Mouse (Mus musculus): ENCODE results near the gene Lyzl4.

Gene Lyzl4

DNA sequence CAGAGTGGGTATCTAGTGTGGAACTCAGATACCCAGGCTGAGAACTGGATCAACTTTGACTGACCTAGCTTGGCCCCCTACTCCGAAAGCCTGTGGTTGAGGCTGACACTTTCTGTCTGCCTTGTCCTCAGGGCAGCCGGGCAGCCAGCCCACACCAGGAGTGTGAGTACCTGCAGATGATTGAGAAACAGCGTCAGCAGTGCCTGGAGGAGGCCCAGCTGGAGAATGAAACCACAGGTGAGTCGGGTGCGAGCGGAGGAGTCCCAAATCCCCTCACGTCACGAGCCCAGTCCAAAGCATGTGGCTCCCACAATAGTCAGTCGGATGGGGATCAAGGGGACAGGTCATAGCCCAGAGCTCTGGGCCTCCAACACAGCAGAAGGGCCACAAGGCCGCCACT lies 11.8 kb upstream of the Lyzl4 start:
- no peak for DNase-seq (ENCODE audit: low read depth, low spot score)

DNA sequence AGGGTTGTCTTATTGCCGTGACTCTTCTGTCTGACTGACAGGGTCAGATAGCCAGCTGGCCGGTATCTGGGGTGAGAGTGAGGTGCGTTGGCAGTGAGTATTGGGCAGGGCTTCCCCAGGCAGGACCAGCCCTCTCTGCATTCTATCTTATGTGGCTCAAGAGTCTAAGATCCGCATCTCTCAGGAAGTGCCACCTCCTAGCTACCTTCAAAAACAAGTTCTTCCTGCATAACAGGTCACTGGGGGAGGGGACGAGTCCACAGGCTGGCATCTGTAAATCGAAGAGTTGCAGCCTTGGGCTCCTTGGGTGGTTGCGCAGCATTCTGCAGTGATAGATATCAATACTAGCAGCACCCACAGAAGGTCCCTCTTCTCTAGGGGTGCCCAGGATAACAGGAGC lies 5.1 kb upstream of the Lyzl4 start:
- DNase-seq (ENCODE audit: low read depth, low spot score) = no peak

DNA sequence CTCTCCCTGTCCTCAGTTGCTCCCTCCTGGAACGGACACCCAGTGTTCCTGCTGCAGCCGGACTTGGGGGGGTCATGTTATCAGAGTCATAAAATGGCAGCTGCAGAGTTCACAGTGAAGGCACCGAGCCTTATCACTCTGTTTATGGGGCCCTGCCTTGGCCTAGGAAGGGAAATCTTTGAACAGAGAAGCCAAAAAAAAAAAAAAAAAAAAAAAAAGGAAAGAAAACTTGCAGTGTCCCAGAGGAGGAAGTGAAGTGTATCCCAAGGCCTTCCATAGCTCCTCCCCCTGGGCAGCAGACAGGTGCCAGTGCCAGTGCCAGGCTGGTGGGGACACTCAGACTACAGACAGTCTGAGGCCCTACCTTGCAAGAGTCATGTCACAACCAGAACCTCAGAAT lies 3.0 kb upstream of the Lyzl4 start:
- DNase-seq (ENCODE audit: low read depth, low spot score) = no peak

DNA sequence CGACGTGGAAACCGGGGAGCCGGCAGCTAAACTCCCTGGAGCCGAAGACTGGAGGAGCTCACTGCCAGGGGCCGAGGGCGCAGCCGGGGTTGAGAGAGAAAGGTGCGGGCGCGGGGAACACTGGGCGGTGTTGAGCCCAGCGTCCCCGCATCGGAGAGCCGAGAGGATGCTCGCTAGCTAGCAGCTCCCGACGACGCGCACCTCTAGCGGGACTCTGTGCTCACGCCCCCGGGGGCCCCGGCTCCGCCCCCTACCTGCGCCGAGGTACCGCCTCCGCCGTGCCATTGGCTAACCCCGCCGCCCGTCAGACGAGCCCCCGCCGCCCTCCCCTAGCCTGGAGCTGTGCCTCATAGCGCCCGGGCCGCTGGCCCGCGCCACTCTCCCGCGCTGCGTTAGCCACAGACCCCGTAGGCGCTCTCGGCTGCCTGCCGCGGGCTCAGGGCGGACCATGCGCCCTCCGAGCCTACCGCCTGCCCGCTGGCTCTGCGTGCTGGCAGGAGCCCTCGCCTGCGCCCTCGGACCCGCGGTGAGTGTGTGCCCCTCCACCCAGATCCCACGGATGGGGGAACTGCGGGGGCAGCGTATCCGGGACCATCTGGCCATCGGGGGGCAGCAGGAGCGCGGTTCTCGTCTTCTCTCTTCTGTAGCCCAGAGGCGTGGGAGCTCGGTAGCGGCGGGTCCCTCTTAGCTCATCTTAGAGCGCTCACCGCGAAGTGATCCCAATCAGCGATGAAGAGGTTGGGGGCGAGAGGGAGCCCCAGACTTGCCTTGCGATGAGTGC lies 695 bp upstream of the Lyzl4 start, which contains the start of gene Vipr1:
Gene Vipr1, plus strand, starts transcription at position 316 of the 781 bp plus-strand sequence.
- DNase-seq (ENCODE audit: low read depth, low spot score) = no peak

DNA sequence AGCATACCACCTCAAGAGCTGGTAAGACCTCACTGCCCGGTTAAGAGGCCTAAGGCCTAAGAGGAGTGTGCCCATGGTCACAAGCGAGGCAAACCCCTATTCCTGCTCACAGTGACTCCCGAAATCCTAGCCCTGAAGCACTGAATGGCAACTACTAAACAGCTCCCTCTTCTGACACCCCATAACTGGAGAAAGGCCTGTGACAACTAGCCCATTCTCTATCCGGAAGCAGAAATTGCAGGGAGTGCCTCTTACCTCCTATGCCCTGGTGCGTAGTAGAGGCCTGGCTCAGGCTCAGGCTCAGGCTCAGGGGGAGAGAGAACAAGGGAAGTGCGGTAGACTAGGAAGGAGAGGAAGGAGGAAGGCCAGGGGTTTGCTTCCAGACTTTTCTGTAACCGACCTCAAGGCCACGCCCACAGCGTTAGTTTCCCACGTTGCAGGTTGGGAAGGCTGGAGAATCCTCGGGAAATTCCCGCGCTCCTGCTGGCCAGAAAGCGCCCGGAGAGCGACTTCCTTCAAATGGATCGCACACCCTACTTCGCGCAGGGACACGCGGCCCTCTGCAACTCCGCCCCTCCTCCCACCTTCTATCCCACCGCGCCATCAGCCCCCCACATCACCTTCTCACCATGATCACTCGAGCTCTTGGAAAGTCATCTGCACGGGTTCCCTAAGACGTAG lies 521 bp downstream of the Lyzl4 start:
- DNase-seq (ENCODE audit: low read depth, low spot score) = no peak

DNA sequence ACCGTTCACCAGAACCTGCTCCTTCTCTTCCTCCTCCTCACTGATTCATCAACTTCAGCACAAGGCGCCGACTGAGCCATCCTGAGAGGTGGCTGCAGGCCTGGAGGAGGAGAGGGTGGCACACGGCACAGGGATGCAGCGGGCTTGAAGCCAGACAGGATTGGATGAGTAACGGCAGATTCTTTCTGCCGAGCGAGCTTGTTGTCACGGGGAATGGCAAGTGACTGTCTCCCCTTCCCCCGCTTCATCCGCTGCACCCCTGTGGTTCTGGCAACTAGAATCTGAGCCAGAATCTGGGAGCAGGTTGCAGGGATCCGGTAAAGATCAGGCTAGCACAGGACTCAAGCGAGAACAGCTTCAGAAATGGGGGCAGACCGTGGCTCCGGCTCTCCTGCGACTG lies 2.1 kb downstream of the Lyzl4 start:
- DNase-seq (ENCODE audit: low read depth, low spot score) = no peak

DNA sequence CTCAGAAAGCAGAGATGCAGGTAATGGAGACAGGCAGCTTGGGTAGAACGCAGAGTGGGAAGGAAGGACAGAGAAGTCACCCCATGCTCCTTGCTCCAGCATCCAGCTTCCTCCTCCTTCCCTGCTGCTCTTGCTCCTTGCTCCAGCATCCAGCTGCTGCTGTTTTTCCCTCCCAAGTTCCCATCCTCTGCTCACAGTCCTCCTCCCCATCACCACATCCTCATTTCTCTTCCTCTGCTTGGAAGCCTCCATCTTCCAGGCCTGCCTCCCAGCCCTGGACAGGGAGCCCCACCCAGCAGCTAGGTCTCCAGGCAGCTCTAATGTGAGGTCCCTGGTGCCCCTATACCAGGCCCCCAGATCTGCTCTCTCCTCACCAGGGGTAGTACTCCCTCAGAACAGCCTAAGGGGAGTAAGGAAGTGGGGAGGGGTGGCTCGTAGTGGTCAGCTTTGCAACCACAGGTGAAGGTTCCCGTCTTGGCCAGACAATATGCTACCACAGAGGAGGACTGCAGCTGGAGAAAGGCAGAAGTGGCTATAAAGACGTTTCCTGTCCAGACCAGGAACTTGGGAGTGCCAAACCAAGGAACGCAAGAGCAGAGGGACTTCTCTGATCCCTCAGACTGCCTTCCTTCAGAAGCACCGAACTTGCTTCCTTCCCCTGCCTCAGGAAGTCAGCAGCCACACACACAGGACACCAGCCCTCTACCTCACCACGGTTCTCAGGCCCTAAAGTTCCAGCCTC lies 5.9 kb downstream of the Lyzl4 start:
- no peak for DNase-seq (ENCODE audit: low read depth, low spot score)

DNA sequence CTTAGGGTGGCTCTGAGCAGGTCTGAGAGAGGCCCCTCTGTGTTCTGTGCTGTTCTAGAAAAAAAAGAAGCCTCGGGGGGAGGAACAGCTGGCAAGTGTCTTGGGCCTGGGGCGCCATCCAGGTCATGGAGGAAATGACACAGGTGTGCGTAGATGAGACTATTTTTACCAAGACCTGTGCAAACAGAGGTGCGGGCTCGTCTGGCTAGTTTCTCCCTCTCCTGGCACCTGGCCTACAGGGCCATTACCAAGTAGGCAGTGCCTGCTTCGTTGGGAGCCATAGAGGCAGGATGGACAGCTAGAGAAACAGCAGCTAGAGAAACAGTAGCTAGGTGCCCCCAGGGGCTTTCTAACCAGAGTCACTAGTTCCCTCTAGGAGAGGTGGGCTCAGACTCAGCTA lies 8.6 kb downstream of the Lyzl4 start:
- no peak for DNase-seq (ENCODE audit: low read depth, low spot score)

DNA sequence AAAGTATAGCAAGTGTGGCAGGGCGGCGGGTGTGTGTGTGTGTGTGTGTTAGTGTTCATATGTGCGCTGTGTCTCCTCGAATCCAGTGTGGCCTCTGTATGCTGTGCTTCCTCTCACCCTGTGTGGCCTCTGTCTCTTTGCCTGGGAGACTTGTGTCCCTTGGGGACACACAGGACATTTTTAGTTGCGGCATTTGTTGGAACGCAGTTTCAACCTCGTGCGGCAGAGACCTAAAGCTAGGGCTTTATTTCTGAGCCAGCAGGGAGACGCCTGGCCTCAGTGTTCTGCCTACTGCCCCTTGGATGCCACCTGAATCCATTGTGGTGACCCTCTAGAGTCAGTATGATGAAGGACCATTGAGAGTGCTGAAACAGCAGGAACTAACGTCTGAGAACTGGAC lies 9.0 kb downstream of the Lyzl4 start:
- DNase-seq (ENCODE audit: low read depth, low spot score) = no peak

DNA sequence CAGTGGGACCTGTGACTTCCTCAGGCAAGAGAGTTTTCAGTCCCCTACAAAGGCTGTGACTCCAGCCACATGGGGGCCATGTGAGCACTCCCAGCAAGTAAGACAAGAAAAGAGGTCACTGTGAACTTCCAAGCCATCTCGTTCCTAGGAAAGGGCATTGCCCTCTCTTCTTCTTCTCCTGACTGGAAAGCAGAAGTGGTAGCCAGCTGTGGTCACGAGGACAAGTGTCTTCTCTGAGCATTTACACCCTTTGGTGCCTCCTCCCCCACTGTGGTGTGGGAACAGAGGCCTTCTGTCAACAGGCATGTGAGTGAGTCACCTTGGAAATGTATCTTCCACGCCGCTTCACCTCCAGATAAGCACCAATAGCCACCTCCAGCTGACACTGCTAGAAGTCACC lies 9.9 kb downstream of the Lyzl4 start:
- no peak for DNase-seq (ENCODE audit: low read depth, low spot score)

DNA sequence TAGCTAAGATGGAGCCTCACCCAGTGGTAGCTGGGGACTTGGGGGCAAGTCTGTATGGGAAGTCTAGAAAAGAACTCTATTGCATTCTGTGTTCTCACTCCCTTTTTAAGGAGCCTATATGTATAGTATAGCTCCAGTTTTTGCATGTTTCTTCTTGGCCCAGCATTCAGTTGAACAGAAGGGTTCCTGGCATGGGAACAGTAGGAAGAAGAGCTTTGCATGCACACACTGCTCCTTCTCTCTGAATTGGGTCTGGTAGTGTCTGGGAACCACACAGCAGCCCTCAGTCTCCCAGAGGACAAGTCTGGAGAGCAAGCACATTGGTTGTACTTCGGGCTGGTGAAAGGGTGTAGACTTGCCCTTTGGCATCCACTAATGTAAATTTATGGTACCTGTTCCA lies 11.3 kb downstream of the Lyzl4 start:
- no peak for DNase-seq (ENCODE audit: low read depth, low spot score)

DNA sequence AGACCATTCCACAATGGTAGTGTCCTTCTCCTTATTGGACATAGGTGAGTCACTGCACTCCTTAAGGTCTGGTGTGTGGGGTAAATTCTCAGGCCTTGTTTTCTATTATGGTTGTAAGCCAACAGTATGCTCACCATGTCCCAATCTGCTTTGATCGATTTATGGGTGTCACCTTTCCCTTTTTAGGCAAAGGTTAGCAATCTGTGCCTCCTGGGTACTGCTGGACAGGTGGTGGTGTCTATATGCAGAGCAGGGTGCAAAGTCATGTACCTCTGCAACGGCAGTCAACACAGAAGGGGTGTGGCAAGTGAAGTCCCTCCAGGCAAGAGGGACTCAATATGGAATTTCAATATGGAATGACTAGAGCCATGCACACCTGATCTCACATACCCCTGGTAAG lies 17.0 kb downstream of the Lyzl4 start:
- DNase-seq (ENCODE audit: low read depth, low spot score) = no peak

DNA sequence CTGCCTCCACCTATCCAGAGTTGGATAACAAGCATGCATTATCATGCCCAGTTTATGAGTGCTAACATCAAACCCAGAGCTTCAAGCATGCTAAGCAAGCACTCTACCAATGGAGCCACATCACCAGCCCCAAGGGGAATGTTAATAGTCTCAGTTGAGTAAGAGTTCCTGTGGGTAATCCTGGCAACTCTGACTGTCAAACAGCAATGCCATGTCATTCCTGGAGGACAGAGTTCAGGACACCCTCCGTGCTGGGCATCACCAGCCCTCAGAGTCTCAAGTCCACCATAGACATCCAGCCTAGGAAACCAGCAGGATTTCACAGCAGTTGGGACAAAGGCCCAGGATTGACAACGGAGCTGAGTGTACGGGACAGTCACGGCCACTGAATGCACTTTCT lies 18.7 kb downstream of the Lyzl4 start:
- no peak for DNase-seq (ENCODE audit: low read depth, low spot score)

DNA sequence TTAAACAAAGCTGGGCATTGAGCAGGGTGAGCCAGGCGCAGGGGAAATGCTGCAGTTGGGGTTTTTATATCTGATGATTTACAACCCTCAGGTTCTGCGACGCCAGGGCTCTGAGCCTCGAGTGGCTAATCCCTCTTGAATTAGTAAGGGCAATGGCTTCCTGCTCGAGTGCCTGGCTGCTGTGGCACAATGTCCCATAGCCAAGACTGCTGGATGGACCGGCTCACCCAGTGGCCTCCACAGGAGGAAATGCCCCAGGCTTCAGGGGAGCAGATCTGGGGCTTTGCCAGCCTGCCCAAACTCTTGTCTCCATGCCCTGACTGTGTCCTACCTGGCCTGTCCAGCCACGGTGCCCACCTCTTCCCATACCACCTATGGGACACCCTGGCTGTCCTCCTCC lies 22.5 kb downstream of the Lyzl4 start:
- no peak for DNase-seq (ENCODE audit: low read depth, low spot score)

DNA sequence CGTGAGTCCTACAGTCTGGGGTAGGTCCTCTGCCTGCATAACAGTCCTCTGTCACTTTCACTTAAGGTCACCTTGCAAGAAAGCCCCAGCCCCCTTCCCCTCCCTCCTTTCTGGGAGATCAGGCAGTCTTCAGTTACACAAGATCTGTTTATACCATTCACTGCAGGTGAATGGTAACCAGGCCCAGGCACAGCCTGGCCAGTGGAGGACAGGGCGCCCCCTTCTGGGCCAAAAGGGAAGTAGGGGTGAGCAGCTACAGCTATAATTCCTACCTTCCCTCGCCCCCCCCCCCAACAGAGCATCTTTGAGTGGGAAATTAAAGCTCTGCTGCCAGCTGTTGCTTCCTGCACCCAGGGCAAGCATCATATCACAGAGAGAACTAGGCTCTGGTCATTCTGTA lies 25.4 kb downstream of the Lyzl4 start:
- no peak for DNase-seq (ENCODE audit: low read depth, low spot score)

DNA sequence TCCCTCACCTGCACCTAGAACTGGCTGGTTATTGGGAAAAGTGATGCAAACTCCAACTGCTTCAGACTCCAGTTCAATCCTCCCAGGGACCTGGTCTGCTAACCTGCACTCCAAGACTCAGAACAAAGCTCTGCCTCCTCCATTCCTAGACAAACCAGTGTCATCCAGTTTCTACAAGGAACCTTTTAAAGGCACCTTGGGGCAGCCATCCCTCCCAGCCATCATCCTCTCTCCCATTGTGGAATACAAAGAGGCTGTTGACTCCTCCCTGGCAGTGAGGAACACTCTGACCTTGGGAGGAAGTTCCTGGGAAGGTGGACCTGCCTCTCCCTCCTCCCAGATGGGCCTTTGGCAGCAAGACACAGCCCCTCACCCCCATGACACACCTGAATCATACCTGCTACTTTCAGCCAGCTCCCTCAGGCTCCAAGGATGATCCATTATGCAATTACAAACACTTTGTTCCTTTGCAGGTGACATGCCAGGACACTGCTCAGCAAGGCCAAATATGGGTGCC lies 27.6 kb downstream of the Lyzl4 start:
- DNase-seq (ENCODE audit: low read depth, low spot score) = no peak

DNA sequence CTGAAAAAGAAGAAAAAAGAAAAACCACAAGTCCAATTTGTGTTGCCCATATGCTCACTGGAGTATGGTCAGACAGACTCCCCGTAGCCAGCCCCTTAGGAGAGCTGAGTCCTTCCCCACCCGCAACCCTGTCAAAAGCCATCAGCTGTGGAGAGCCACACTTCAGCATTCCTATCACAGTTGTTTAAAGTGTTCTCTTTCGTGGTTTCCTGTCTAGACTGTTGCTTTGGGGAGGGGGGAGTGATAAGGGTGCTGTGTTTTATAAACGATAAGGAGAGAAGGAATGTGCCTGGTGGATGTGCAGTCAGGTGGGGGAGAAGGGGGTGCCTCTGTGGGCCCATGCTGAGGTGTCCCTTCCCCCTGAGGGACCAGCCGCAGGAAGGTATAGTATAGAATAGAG lies 28.7 kb downstream of the Lyzl4 start:
- no peak for DNase-seq (ENCODE audit: low read depth, low spot score)

DNA sequence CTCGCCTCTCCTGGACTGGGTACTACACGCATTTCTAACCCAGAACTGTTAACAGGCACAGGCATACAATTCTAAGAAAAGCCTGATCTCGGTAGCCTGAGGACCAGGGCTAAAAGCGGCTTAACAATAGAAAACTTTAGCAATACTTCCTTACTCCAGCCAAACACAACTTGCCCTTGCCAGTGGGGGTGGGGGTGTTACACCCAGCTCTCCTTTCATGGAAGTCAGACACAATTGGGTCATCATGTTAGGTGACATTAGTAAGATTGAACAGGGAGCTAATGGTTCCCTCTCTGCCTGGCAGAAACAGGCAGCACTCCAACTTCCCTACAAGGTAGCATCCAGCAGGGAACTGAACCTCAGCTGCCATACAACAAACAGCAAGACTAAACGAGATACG lies 32.5 kb downstream of the Lyzl4 start:
- DNase-seq (ENCODE audit: low read depth, low spot score) = no peak

DNA sequence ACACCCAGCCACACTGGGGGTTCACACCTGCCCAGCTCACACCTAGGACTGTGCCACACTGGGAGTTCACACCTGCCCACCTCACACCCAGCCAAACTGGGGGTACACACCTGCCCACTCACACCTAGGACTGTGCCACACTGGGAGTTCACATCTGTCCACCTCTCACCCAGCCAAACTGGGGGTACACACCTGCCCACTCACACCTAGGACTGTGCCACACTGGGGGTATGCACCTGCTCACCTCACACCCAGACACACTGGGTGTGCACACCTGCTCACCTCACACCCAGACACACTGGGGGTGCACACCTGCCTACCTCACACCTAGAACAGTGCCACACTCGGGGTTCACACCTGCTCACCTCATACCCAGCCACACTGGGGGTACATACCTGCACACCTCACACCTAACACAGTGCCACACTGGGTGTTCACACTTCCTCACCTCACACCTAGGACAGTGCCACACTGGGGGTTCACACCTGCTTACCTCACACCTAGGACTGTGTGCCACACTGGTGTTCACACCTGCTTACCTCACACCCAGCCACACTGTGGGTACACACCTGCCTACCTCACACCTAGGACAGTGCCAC lies 35.3 kb downstream of the Lyzl4 start:
- DNase-seq (ENCODE audit: low read depth, low spot score) = no peak

DNA sequence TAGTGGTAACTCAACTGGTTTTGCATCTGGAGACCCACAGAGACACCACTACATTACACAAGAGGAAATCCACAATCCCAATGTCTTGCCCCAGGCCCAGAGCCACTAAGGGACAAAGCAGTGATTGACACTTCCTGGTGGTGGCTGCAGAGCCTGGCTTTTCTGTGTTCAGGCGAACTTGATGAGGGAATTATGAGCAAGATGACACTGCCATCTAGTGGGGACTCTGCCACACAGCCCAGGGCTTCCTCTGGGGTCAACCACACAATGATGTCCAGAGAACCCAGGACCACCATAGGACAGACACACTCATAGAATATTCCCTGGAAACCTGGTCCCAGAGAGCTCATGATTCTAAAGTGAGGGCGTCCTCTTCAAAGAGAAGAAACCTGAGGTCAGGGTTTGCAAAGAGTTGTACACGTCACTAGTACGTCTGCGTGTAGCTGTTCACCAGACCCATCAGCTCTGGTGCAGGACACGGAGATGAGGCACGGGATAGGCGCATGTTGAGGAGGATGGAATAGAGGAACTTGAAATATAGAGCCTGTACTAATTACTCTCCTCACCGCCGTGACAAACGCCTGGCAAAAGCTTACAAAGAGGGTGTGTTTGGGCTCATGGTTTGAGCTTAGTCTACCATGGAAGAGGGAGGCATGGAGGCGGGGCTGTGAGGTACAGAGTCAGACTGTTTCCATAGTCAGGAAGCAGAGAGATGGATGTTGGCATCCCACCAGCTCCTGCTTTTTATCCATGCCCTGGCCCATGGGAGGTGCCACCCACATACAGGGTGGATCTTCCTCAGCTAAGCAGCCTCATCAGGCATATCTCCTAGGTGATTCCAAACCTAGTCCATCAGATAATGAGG lies 36.2 kb downstream of the Lyzl4 start:
- DNase-seq (ENCODE audit: low read depth, low spot score) = peak; percentile 82

DNA sequence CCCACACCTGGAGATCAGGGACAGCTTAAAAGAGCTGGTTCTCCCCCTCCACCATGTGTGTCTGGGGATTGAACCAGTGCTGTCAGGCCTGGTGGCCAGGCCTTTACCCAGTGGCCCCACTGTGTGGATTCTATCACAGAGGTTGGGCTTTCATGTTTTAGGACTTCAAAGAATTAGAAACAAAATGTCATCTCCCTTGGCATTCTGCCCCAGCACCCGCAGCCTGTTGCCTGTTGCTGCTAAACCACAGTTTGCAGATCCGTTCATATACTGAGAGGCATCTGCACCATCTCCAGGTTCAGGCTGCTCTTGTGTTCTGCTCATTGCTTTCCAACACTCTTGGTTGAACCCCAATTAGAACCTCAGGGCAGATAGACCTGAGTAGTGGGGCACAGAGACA lies 39.5 kb downstream of the Lyzl4 start:
- no peak for DNase-seq (ENCODE audit: low read depth, low spot score)
